Mouse (Mus musculus) CD4-positive, CD25-positive, alpha-beta regulatory T cell (primary cell): ENCODE data around the gene Gm17651. TPM values are rescaled to one million over a fixed set of nuclear protein-coding genes. Genes with fewer than 3 reads are reported as not detected.

Experiments used
- polyA plus RNA-seq: library from polyadenylated mRNA; unstranded; fragments of 100-300 nt; shearing (Covaris generic); gene quantifications from one replicate; pipeline ENCODE4 v1.2.1, GENCODE M21; 2017

The Gm17651 gene
- not detected for polyA plus RNA-seq

DNA sequence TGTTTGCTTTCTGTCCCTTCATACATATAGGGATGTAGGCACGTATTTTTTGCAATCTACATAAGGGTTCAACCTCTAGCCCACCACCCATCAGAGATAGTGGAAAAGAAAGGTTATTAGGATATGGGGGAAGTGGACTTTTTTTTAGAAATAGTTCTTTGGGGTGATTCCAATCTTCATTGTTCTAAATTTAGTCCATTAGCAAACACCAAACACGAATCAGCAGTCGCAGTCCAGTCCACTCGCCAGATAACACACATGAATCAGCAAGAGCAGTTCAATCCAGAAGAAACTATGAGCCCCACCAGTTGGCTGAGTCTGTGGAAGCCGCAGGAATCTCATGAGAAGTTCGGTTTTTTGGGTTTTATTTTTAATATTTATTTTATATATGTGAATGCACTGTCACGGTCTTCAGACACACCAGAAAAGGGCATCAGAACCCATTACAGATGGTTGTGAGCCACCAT is at the start of gene Gm17651:
Gm17651 (minus strand) TSS at position 51 of the 467 bp plus-strand sequence.

DNA sequence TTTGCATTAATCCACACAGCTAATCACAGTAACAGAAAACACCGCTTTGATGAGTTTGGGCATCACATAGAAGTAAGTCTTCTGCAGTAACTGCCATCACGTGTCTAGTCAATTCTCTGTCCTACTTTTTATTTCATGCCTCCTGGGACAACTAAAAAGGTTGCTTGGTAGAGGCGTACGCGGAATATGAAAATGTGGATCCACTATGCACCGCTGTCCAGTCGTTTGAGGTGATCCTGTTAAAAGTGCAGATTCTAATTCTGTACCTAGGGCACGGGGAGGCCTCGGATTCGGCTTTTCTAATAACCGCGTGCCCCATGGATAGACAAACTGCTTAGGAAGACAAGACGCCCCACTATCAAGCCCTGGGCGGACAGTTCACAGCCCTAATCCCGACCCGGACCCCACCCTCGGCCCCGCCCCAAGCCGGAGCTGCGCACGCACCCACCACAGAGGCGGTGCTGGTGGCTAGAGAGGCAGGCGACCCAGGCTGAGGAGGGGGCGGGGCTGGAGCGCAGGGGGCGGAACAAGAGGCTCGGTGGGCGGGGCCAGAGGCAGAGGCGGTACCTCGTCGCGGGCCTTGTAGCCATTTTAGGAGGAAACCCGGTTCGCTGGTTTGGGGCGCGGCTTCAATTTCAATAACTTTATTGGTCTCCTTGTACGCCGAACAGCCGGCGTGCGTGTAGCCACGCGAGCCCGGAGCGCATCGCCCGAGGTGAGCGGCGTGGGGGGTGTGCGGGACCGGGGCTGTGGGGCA is 16.7 kb downstream of the Gm17651 start, which contains the start of gene Prkab2:
Prkab2 (plus strand) TSS at position 539 of the 757 bp plus-strand sequence.

DNA sequence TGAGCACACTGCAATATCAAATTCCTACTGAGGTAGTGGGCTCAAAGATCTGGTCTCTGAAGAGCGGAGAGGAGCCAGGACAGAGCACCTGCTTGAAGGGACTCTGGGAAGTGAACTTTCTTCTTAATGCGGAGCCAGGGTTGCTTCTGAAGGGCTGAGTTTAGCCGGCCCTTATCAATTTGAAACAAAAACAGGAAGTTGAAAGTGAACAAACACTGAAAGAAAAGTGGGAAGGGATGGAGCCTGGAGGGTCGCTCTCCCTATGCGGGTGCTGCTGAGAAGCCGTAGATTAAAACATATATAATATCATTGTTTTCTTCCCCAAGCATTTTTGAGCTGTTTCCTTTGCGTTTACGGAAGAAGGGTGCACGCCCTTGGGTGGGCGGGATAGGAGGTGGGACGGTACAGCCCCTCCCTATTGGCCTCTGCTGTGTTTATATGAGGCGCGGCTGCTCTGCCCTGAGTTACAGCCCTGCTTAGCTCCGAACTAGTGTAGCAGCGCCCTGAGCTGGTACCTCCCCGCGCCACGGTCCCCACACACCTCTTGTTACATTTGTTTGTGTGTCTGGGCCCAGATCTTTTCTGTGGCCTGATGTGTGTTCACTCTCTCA is 46.0 kb downstream of the Gm17651 start, which contains the start of gene Fmo5:
Fmo5 (plus strand) TSS at position 414 of the 611 bp plus-strand sequence.

Other genes with a start within 250 kb of the Gm17651 start
- gene Chd1l, start 64.5 kb downstream of the Gm17651 start, polyA plus RNA-seq, result 43.2 TPM
- 17.0 TPM for gene Fmo5, start 45.9 kb downstream of the Gm17651 start, polyA plus RNA-seq
- 4.0 TPM for gene Prkab2, start 16.5 kb downstream of the Gm17651 start, polyA plus RNA-seq
- 18.4 TPM for gene Pde4dip, start 214.0 kb upstream of the Gm17651 start, polyA plus RNA-seq
- gene Sec22b, start 226.5 kb upstream of the Gm17651 start, polyA plus RNA-seq, result 97.4 TPM